Mouse (Mus musculus) kidney, embryonic 16.5 days (tissue): Measurements from ENCODE around the gene Me3. TPM values are rescaled to one million over a fixed set of nuclear protein-coding genes. Genes with fewer than 3 reads are reported as not detected.

ENCODE experiments used
- ATAC-seq: fragments of 200-750 bp; cut with Nextera tagmentation; 2 replicates; pipeline ENCODE4 v1.8.0; 2017; ENCODE audit warnings: moderate TSS enrichment; ENCODE audit not compliant: low FRiP score, low TSS enrichment
- H3K27ac ChIP-seq: fragments of 300-500 bp; sonication (generic); 2 replicates; pipeline ENCODE4 v1.5.1; 2014; ENCODE audit warnings: low read length
- H3K27me3 ChIP-seq: fragments of 300-500 bp; sonication (generic); 2 replicates; pipeline ENCODE4 v1.6.1; 2014; ENCODE audit warnings: low read length, control low read depth, mixed read lengths; ENCODE audit not compliant: insufficient read depth
- H3K36me3 ChIP-seq: fragments of 300-500 bp; sonication (generic); 2 replicates; pipeline ENCODE4 v1.6.1; 2014; ENCODE audit warnings: low read length, control low read depth, mixed read lengths; ENCODE audit not compliant: insufficient read depth
- H3K4me1 ChIP-seq: fragments of 300-500 bp; sonication (generic); 2 replicates; pipeline ENCODE4 v1.6.1; 2014; ENCODE audit warnings: low read length, control low read depth, mixed read lengths; ENCODE audit not compliant: insufficient read depth
- H3K4me2 ChIP-seq: fragments of 300-500 bp; sonication (generic); replicated peaks from 2 replicates; pipeline ENCODE4 v1.6.1; 2014; ENCODE audit warnings: low read depth, low read length
- H3K4me3 ChIP-seq: fragments of 300-500 bp; sonication (generic); 2 replicates; pipeline ENCODE4 v1.5.1; 2014; ENCODE audit warnings: mild to moderate bottlenecking, low read length
- H3K9ac ChIP-seq: fragments of 300-500 bp; sonication (generic); replicated peaks from 2 replicates; pipeline ENCODE4 v1.6.1; 2014; ENCODE audit warnings: low read length
- H3K9me3 ChIP-seq: fragments of 300-500 bp; sonication (generic); 2 replicates; pipeline ENCODE4 v1.6.1; 2016; ENCODE audit warnings: low read length, control low read depth
- WGBS: fragments of 180-500 bp; shearing (Covaris S2); extraction: QIAGEN DNeasy Blood & Tissue Kit; methylation state at CpG from one replicate; pipeline ENCODE4 v1.1.7; 2014; 5-methylcytosine and 5-hydroxymethylcytosine counted together
- polyA plus RNA-seq: library from polyadenylated mRNA; unstranded; fragments of >200 nt; fragmentation: Nextera tagmentation; extraction: Ambion mirVana; gene quantifications from 2 replicates; pipeline ENCODE4 v1.2.1, GENCODE M21; 2015

Gene Me3
- polyA plus RNA-seq, 1 experiment from 2014 or later: 20.2 TPM

GRCm38 (mm10) chr7:89837841-89838240 is 205.6 kb downstream of the Me3 start:
- 40% methylated on average over 4 of the region's 4 CpGs for WGBS
- Histone ChIP-seq H3K27ac (no peak overlapping the region), H3K4me1 (no peaks in the 10 kb centered on the region; the same call in 1 of the 2 replicates), H3K27me3 (no peaks in the 10 kb centered on the region), H3K9ac (no peak overlapping the region), H3K4me3 (no peak overlapping the region), H3K36me3 (no peaks in the 10 kb centered on the region), H3K9me3 (no peaks in the 10 kb centered on the region), H3K4me2 (no peak overlapping the region)
- no peak for ATAC-seq

- Histone ChIP-seq H3K9ac (no peak overlapping the region), H3K4me1 (no peaks in the 10 kb centered on the region; the same call in 1 of the 2 replicates), H3K27me3 (no peaks in the 10 kb centered on the region), H3K4me3 (no peak overlapping the region), H3K9me3 (no peaks in the 10 kb centered on the region), H3K36me3 (no peaks in the 10 kb centered on the region), H3K4me2 (no peak overlapping the region), H3K27ac (no peak overlapping the region)
- no peak for ATAC-seq
- WGBS: 74% methylated on average over 8 of the region's 8 CpGs
These were observed 207.5 kb downstream of the Me3 start for GRCm38 (mm10) chr7:89839721-89840120.

- no peak overlapping the region for H3K9ac ChIP-seq
- WGBS: 31% methylated on average over 15 of the region's 15 CpGs
- no peaks in the 10 kb centered on the region for H3K27me3 ChIP-seq
- no peaks in the 10 kb centered on the region for H3K36me3 ChIP-seq
- H3K27ac ChIP-seq: no peak overlapping the region
- 0 out of 2 replicates have a peak overlapping the region, but pooled peaks have one; percentile 3 for H3K4me2 ChIP-seq
- no peaks in the 10 kb centered on the region; the same call in 1 of the 2 replicates for H3K4me1 ChIP-seq
- ATAC-seq: peak; percentile 61
- H3K4me3 ChIP-seq: no peak overlapping the region
- no peaks in the 10 kb centered on the region for H3K9me3 ChIP-seq
These were observed 209.6 kb downstream of the Me3 start for GRCm38 (mm10) chr7:89841670-89842403.

GRCm38 (mm10) chr7:89842404-89842715 is 210.2 kb downstream of the Me3 start:
- H3K4me1 ChIP-seq: no peaks in the 10 kb centered on the region; the same call in 1 of the 2 replicates
- 85% methylated on average over 5 of the region's 5 CpGs for WGBS
- H3K27me3 ChIP-seq: no peaks in the 10 kb centered on the region
- no peak overlapping the region for H3K4me2 ChIP-seq
- no peak overlapping the region for H3K9ac ChIP-seq
- no peaks in the 10 kb centered on the region for H3K36me3 ChIP-seq
- peak; percentile 17; the same call in 1 of the 2 replicates for ATAC-seq
- H3K27ac ChIP-seq: no peak overlapping the region
- H3K9me3 ChIP-seq: no peaks in the 10 kb centered on the region
- H3K4me3 ChIP-seq: no peak overlapping the region

- H3K9ac ChIP-seq: no peak overlapping the region
- H3K27ac ChIP-seq: no peak overlapping the region
- H3K27me3 ChIP-seq: no peaks in the 10 kb centered on the region
- no peak for ATAC-seq
- no peaks in the 10 kb centered on the region for H3K9me3 ChIP-seq
- no peak overlapping the region for H3K4me2 ChIP-seq
- WGBS: 60% methylated on average over 6 of the region's 6 CpGs
- no peaks in the 10 kb centered on the region for H3K4me1 ChIP-seq
- H3K36me3 ChIP-seq: no peaks in the 10 kb centered on the region
- H3K4me3 ChIP-seq: no peak overlapping the region
These were observed 210.9 kb downstream of the Me3 start for GRCm38 (mm10) chr7:89843121-89843520.

GRCm38 (mm10) chr7:89843533-89843932 is 211.3 kb downstream of the Me3 start:
- Histone ChIP-seq H3K27ac (no peak overlapping the region), H3K4me2 (no peak overlapping the region), H3K4me1 (no peaks in the 10 kb centered on the region), H3K36me3 (no peaks in the 10 kb centered on the region), H3K27me3 (no peaks in the 10 kb centered on the region), H3K4me3 (no peak overlapping the region), H3K9me3 (no peaks in the 10 kb centered on the region), H3K9ac (no peak overlapping the region)
- ATAC-seq: no peak
- WGBS: 33% methylated on average over 6 of the region's 6 CpGs

GRCm38 (mm10) chr7:89845669-89846068 is 213.5 kb downstream of the Me3 start:
- Histone ChIP-seq H3K4me3 (no peak overlapping the region), H3K27ac (no peak overlapping the region), H3K27me3 (no peaks in the 10 kb centered on the region), H3K36me3 (no peaks in the 10 kb centered on the region), H3K4me2 (no peak overlapping the region), H3K9me3 (no peaks in the 10 kb centered on the region), H3K4me1 (no peaks in the 10 kb centered on the region), H3K9ac (no peak overlapping the region)
- ATAC-seq: no peak
- WGBS: 74% methylated on average over 4 of the region's 4 CpGs

- ATAC-seq: no peak
- Histone ChIP-seq H3K4me3 (no peak overlapping the region), H3K4me1 (no peaks in the 10 kb centered on the region), H3K4me2 (no peak overlapping the region), H3K9me3 (no peaks in the 10 kb centered on the region), H3K36me3 (no peaks in the 10 kb centered on the region), H3K9ac (no peak overlapping the region), H3K27ac (no peak overlapping the region), H3K27me3 (no peaks in the 10 kb centered on the region)
- WGBS: 48% methylated on average over 3 of the region's 3 CpGs
These were observed 218.3 kb downstream of the Me3 start for GRCm38 (mm10) chr7:89850510-89850909.

- H3K4me1 ChIP-seq: no peaks in the 10 kb centered on the region
- no peak overlapping the region for H3K27ac ChIP-seq
- no peaks in the 10 kb centered on the region for H3K27me3 ChIP-seq
- no peaks in the 10 kb centered on the region for H3K36me3 ChIP-seq
- H3K4me3 ChIP-seq: no peak overlapping the region
- 0 out of 2 replicates have a peak, but pooled peaks have one; percentile 31 for ATAC-seq
- 41% methylated on average over 10 of the region's 10 CpGs for WGBS
- no peak overlapping the region for H3K9ac ChIP-seq
- no peak overlapping the region for H3K4me2 ChIP-seq
- no peaks in the 10 kb centered on the region for H3K9me3 ChIP-seq
These were observed 220.2 kb downstream of the Me3 start for GRCm38 (mm10) chr7:89852158-89853095.

GRCm38 (mm10) chr7:89853131-89853530 is 220.9 kb downstream of the Me3 start:
- H3K9me3 ChIP-seq: no peaks in the 10 kb centered on the region
- no peaks in the 10 kb centered on the region for H3K36me3 ChIP-seq
- H3K9ac ChIP-seq: no peak overlapping the region
- H3K4me3 ChIP-seq: no peak overlapping the region
- no peaks in the 10 kb centered on the region for H3K4me1 ChIP-seq
- ATAC-seq: no peak
- no peaks in the 10 kb centered on the region for H3K27me3 ChIP-seq
- H3K27ac ChIP-seq: no peak overlapping the region
- H3K4me2 ChIP-seq: no peak overlapping the region
- 75% methylated on average over 5 of the region's 5 CpGs for WGBS
